Mouse (Mus musculus) C2C12 (cell line): ENCODE data around the gene Cdk1. TPM values are rescaled to one million over a fixed set of nuclear protein-coding genes. Genes with fewer than 3 reads are reported as not detected.

Experiments used
- H3K27me3 ChIP-seq: one replicate; pipeline ENCODE4 v1.6.1; 2011; ENCODE audit not compliant: control insufficient read depth, insufficient read depth, insufficient read length
- H3K36me3 ChIP-seq: one replicate; pipeline ENCODE4 v1.6.1; 2011; ENCODE audit not compliant: control insufficient read depth, insufficient read depth
- H3K4me3 ChIP-seq: one replicate; pipeline ENCODE4 v1.5.1; 2011; ENCODE audit warnings: mild to moderate bottlenecking, control low read depth; ENCODE audit not compliant: poor library complexity, insufficient read depth, severe bottlenecking
- H3K79me2 ChIP-seq: one replicate; pipeline ENCODE4 v1.6.1; 2011; ENCODE audit not compliant: control insufficient read depth, insufficient read depth
- H3K79me3 ChIP-seq: one replicate; pipeline ENCODE4 v1.6.1; 2011; ENCODE audit warnings: low read depth, control low read depth
- H3ac ChIP-seq: one replicate; pipeline ENCODE3; 2011; ENCODE audit warnings: low read depth; ENCODE audit not compliant: control insufficient read depth, insufficient read length
- CEBPB ChIP-seq: IDR thresholded peaks from one replicate; pipeline ENCODE4 v1.6.1; 2011; ENCODE audit warnings: low read depth, mild to moderate bottlenecking, control low read depth, moderate library complexity
- CTCF ChIP-seq: IDR thresholded peaks from one replicate; pipeline ENCODE4 v1.5.1; 2011; ENCODE audit not compliant: control insufficient read depth, insufficient read depth, insufficient read length
- FOSL1 ChIP-seq: IDR thresholded peaks from one replicate; pipeline ENCODE4 v1.8.0; 2011; ENCODE audit warnings: mild to moderate bottlenecking, low read length; ENCODE audit not compliant: poor library complexity, insufficient read depth, severe bottlenecking
- MAX ChIP-seq: IDR thresholded peaks from one replicate; pipeline ENCODE4 v1.6.1; 2011; ENCODE audit warnings: mild to moderate bottlenecking, control low read depth
- MYOD1 ChIP-seq: IDR thresholded peaks from one replicate; pipeline ENCODE4 v1.6.1; 2011; ENCODE audit warnings: low read depth; ENCODE audit not compliant: control insufficient read depth, insufficient read length
- MYOG ChIP-seq: IDR thresholded peaks from one replicate; pipeline ENCODE4 v1.6.1; 2011; ENCODE audit not compliant: control insufficient read depth, insufficient read length; ENCODE audit errors: extremely low read depth
- USF1 ChIP-seq: IDR thresholded peaks from one replicate; pipeline ENCODE4 v1.6.1; 2011; ENCODE audit warnings: low read depth, mild to moderate bottlenecking, control low read depth, moderate library complexity
- polyA plus RNA-seq: library from polyadenylated mRNA; unstranded; fragments of >200 nt; fragmentation: generic; extraction: Trizol; gene quantifications from one replicate; pipeline ENCODE4 v1.2.1, GENCODE M21; 2012; ENCODE audit warnings: missing spikeins

The Cdk1 gene
- polyA plus RNA-seq, 1 experiment: 374 TPM

GRCm38 (mm10) chr10:69372061-69372460 is 19.3 kb upstream of the Cdk1 start:
- H3K79me2 ChIP-seq: no peaks in the 10 kb centered on the region
- no peaks in the 10 kb centered on the region for H3K36me3 ChIP-seq
- TF ChIP-seq MYOD1 (no peak), MYOG (no peak), MAX (no peak), CTCF (no peak), USF1 (no peak), CEBPB (no peak), FOSL1 (no peak)
- no peaks in the 10 kb centered on the region for H3K27me3 ChIP-seq
- no peak overlapping the region for H3K4me3 ChIP-seq
- H3ac ChIP-seq: no peak overlapping the region
- H3K79me3 ChIP-seq: no peaks in the 10 kb centered on the region

- H3K36me3 ChIP-seq: no peaks in the 10 kb centered on the region
- no peak overlapping the region for H3ac ChIP-seq
- no peak overlapping the region for H3K4me3 ChIP-seq
- H3K79me2 ChIP-seq: no peaks in the 10 kb centered on the region
- TF ChIP-seq CEBPB (no peak), MYOD1 (no peak), CTCF (no peak), USF1 (no peak), FOSL1 (no peak), MAX (no peak), MYOG (no peak)
- no peaks in the 10 kb centered on the region for H3K27me3 ChIP-seq
- H3K79me3 ChIP-seq: no peaks in the 10 kb centered on the region
These were observed 18.7 kb upstream of the Cdk1 start for GRCm38 (mm10) chr10:69371441-69371840.

GRCm38 (mm10) chr10:69369321-69369720 is 16.6 kb upstream of the Cdk1 start:
- TF ChIP-seq MYOD1: no peak
- TF ChIP-seq CTCF: no peak
- no peak for TF ChIP-seq MYOG
- TF ChIP-seq FOSL1: no peak
- TF ChIP-seq MAX: no peak
- no peak for TF ChIP-seq USF1
- no peak for TF ChIP-seq CEBPB
- H3K4me3 ChIP-seq: no peak overlapping the region
- no peaks in the 10 kb centered on the region for H3K79me3 ChIP-seq
- no peaks in the 10 kb centered on the region for H3K36me3 ChIP-seq
- H3K27me3 ChIP-seq: no peaks in the 10 kb centered on the region
- no peaks in the 10 kb centered on the region for H3K79me2 ChIP-seq
- H3ac ChIP-seq: no peak overlapping the region

- Histone ChIP-seq H3K79me3 (no peaks in the 10 kb centered on the region), H3K4me3 (no peak overlapping the region)
- TF ChIP-seq MYOG (no peak), USF1 (no peak), MYOD1 (no peak), CTCF (no peak), MAX (no peak), FOSL1 (no peak)
These were observed 14.2 kb upstream of the Cdk1 start for GRCm38 (mm10) chr10:69366877-69367387.

GRCm38 (mm10) chr10:69366208-69366607 is 13.5 kb upstream of the Cdk1 start:
- Histone ChIP-seq H3ac (no peak overlapping the region), H3K79me2 (no peaks in the 10 kb centered on the region), H3K36me3 (no peaks in the 10 kb centered on the region), H3K79me3 (no peaks in the 10 kb centered on the region), H3K27me3 (no peaks in the 10 kb centered on the region), H3K4me3 (no peak overlapping the region)
- no peak for TF ChIP-seq MYOG
- no peak for TF ChIP-seq CEBPB
- TF ChIP-seq CTCF: no peak
- TF ChIP-seq MAX: no peak
- no peak for TF ChIP-seq FOSL1
- TF ChIP-seq USF1: no peak
- no peak for TF ChIP-seq MYOD1

More at GRCm38 (mm10) chr10:69366877-69367387, 14.2 kb upstream of the Cdk1 start:
- Histone ChIP-seq H3K36me3 (no peaks in the 10 kb centered on the region), H3ac (no peak overlapping the region), H3K27me3 (no peaks in the 10 kb centered on the region), H3K79me2 (no peaks in the 10 kb centered on the region)

- Histone ChIP-seq H3K27me3 (no peaks in the 10 kb centered on the region), H3K36me3 (no peaks in the 10 kb centered on the region), H3K4me3 (no peak overlapping the region), H3K79me3 (no peaks in the 10 kb centered on the region), H3K79me2 (no peaks in the 10 kb centered on the region), H3ac (no peak overlapping the region)
- TF ChIP-seq USF1 (no peak), MYOG (no peak), MAX (no peak), CEBPB (no peak), MYOD1 (no peak), FOSL1 (no peak), CTCF (no peak)
These were observed 6.9 kb upstream of the Cdk1 start for GRCm38 (mm10) chr10:69359666-69360065.
